Mouse (Mus musculus) heart, adult 2 months (tissue): ENCODE measurements around the gene Ceacam16. TPM values are rescaled to one million over a fixed set of nuclear protein-coding genes. Genes with fewer than 3 reads are reported as not detected.
A peak's percentile ranks its signal among the peaks of the same experiment; 100 is the strongest.

Experiments
- DNase-seq, 2 experiments: peaks; one replicate each; pipeline ENCODE4 v3.0.0; 2021
- H3K27ac ChIP-seq: fragments of 200-600 bp; 2 replicates; pipeline ENCODE4 v1.8.1; 2022
- H3K27me3 ChIP-seq: fragments of 200-500 bp; 2 replicates; pipeline ENCODE4 v1.6.1; 2012; ENCODE audit warnings: mild to moderate bottlenecking, low read length, inconsistent platforms, mixed read lengths; ENCODE audit not compliant: control insufficient read depth, insufficient read depth
- H3K36me3 ChIP-seq: fragments of 200-500 bp; 2 replicates; pipeline ENCODE4 v1.6.1; 2012; ENCODE audit warnings: low read length, inconsistent platforms; ENCODE audit not compliant: control insufficient read depth, insufficient read depth
- H3K4me1 ChIP-seq: fragments of 200-500 bp; 2 replicates; pipeline ENCODE4 v1.6.1; 2011; ENCODE audit warnings: low read length; ENCODE audit not compliant: control insufficient read depth, insufficient read depth
- H3K4me3 ChIP-seq: fragments of 200-600 bp; 2 replicates; pipeline ENCODE4 v1.8.1; 2022
- H3K79me2 ChIP-seq: fragments of 200-500 bp; replicated peaks from 2 replicates; pipeline ENCODE4 v1.6.1; 2012; ENCODE audit warnings: mild to moderate bottlenecking, inconsistent platforms, low read length, moderate library complexity, mixed read lengths; ENCODE audit not compliant: control insufficient read depth, insufficient read depth
- H3K9ac ChIP-seq: fragments of 200-500 bp; 2 replicates; pipeline ENCODE4 v1.6.1; 2012; ENCODE audit warnings: low read depth, mild to moderate bottlenecking, control low read depth, inconsistent platforms, low read length, mixed read lengths
- CTCF ChIP-seq: fragments of 200-600 bp; IDR thresholded peaks from 2 replicates; pipeline ENCODE4 v1.8.1; 2022; ENCODE audit warnings: antibody characterized with exemption, mild to moderate bottlenecking, moderate library complexity
- EP300 ChIP-seq: fragments of 200-500 bp; IDR thresholded peaks from 2 replicates; pipeline ENCODE4 v1.6.1; 2011; ENCODE audit warnings: low read depth, low read length, control low read depth; ENCODE audit not compliant: insufficient read depth
- POLR2A ChIP-seq: fragments of 200-500 bp; IDR thresholded peaks from 2 replicates; pipeline ENCODE4 v1.6.1; 2011; ENCODE audit warnings: mild to moderate bottlenecking, low read depth, low read length, control low read depth; ENCODE audit not compliant: insufficient read depth
- WGBS: fragments of 180-500 bp; shearing (Covaris S2); methylation state at CpG from one replicate; pipeline ENCODE4 v1.1.7; 2018; 5-methylcytosine and 5-hydroxymethylcytosine counted together
- intact Hi-C: fragments of 180-260 bp; cut with DNase I; formaldehyde crosslinking; loops from one replicate; pipeline ENCODE4 v1.15.1; 2025
- polyA plus RNA-seq: library from polyadenylated mRNA; depleted of rRNA; stranded (reverse); fragments of >200 nt; gene quantifications from 2 replicates; pipeline ENCODE4 v1.2.3, GENCODE M21; 2012
- total RNA-seq, 2 experiments: library from RNA; stranded (reverse); gene quantifications; 2 replicates each; pipeline ENCODE4 v1.2.3; 2021

Gene Ceacam16
- total and polyA plus RNA-seq, 3 experiments = 0.14 to 0.66 TPM; not detected in 1

GRCm38 (mm10) chr7:19865246-19866036, 4.3 kb upstream of the Ceacam16 start:
- H3K79me2 ChIP-seq = no peaks in the 10 kb centered on the region
- TF ChIP-seq CTCF = no peak
- TF ChIP-seq POLR2A = no peak
- TF ChIP-seq EP300 = no peak
- no peak for DNase-seq
- H3K4me1 ChIP-seq = peaks cover 23% of the 10 kb centered on the region
- peak overlapping the region; percentile 82 for H3K27ac ChIP-seq
- no peaks in the 10 kb centered on the region for H3K27me3 ChIP-seq
- intact Hi-C loops = no loop called here
- no peak overlapping the region for H3K9ac ChIP-seq
- 65% methylated on average over 8 of the region's 8 CpGs for WGBS
- H3K4me3 ChIP-seq = no peak overlapping the region
- no peaks in the 10 kb centered on the region for H3K36me3 ChIP-seq

GRCm38 (mm10) chr7:19864241-19864640, 3.1 kb upstream of the Ceacam16 start:
- no peak overlapping the region for H3K4me3 ChIP-seq
- intact Hi-C loops = no loop called here
- WGBS = 5% methylated on average over 2 of the region's 2 CpGs
- H3K4me1 ChIP-seq = peaks cover 23% of the 10 kb centered on the region
- H3K9ac ChIP-seq = no peak overlapping the region
- no peaks in the 10 kb centered on the region for H3K79me2 ChIP-seq
- H3K36me3 ChIP-seq = no peaks in the 10 kb centered on the region
- no peaks in the 10 kb centered on the region for H3K27me3 ChIP-seq
- peak overlapping the region; percentile 82 for H3K27ac ChIP-seq
- DNase-seq = peak; percentile 59 to 65
- TF ChIP-seq POLR2A (no peak), EP300 (peak; percentile 76; the same call in 1 of the 2 replicates), CTCF (no peak)

- intact Hi-C loops = no loop called here
- 62% methylated on average over 10 of the region's 10 CpGs for whole genome bisulfite sequencing
- no peak for TF ChIP-seq EP300
- TF ChIP-seq CTCF = no peak
- no peak for TF ChIP-seq POLR2A
Measured at GRCm38 (mm10) chr7:19859740-19860139, 1.4 kb downstream of the Ceacam16 start.

GRCm38 (mm10) chr7:19856283-19856682, 4.8 kb downstream of the Ceacam16 start:
- Histone ChIP-seq H3K27me3 (peaks cover 3% of the 10 kb centered on the region; the same call in 1 of the 2 replicates), H3K79me2 (no peaks in the 10 kb centered on the region), H3K4me1 (no peaks in the 10 kb centered on the region), H3K9ac (no peak overlapping the region), H3K36me3 (no peaks in the 10 kb centered on the region), H3K27ac (no peak overlapping the region), H3K4me3 (no peak overlapping the region)
- TF ChIP-seq POLR2A (no peak), CTCF (no peak), EP300 (no peak)
- DNase-seq = no peak
- intact Hi-C loops = no loop called here
- 83% methylated on average over 6 of the region's 6 CpGs for WGBS

More at GRCm38 (mm10) chr7:19859740-19860139, 1.4 kb downstream of the Ceacam16 start:
- DNase-seq = no peak
- Histone ChIP-seq H3K79me2 (no peaks in the 10 kb centered on the region), H3K36me3 (no peaks in the 10 kb centered on the region), H3K9ac (no peak overlapping the region), H3K27me3 (no peaks in the 10 kb centered on the region), H3K4me3 (no peak overlapping the region), H3K4me1 (peaks cover 5% of the 10 kb centered on the region; the same call in 1 of the 2 replicates), H3K27ac (no peak overlapping the region)

GRCm38 (mm10) chr7:19855663-19856062, 5.4 kb downstream of the Ceacam16 start:
- intact Hi-C loops = no loop called here
- H3K27me3 ChIP-seq = peaks cover 3% of the 10 kb centered on the region; the same call in 1 of the 2 replicates
- no peak for TF ChIP-seq EP300
- no peak for TF ChIP-seq POLR2A
- no peak for TF ChIP-seq CTCF
- no peaks in the 10 kb centered on the region for H3K36me3 ChIP-seq
- no peak overlapping the region for H3K27ac ChIP-seq
- H3K4me3 ChIP-seq = no peak overlapping the region
- WGBS = 58% methylated on average over 5 of the region's 5 CpGs
- DNase-seq = no peak
- H3K9ac ChIP-seq = no peak overlapping the region
- no peaks in the 10 kb centered on the region for H3K4me1 ChIP-seq
- no peaks in the 10 kb centered on the region for H3K79me2 ChIP-seq

GRCm38 (mm10) chr7:19853526-19853925, 7.6 kb downstream of the Ceacam16 start:
- WGBS = 88% methylated on average over 20 of the region's 20 CpGs

More at GRCm38 (mm10) chr7:19853526-19853925, 7.6 kb downstream of the Ceacam16 start:
- no peak overlapping the region for H3K9ac ChIP-seq
- H3K36me3 ChIP-seq = no peaks in the 10 kb centered on the region
- H3K4me3 ChIP-seq = no peak overlapping the region
- H3K4me1 ChIP-seq = peaks cover under 1% of the 10 kb centered on the region; the same call in 1 of the 2 replicates
- H3K27me3 ChIP-seq = peaks cover 3% of the 10 kb centered on the region; the same call in 1 of the 2 replicates
- no peak for DNase-seq
- intact Hi-C loops = no loop called here
- no peak overlapping the region for H3K27ac ChIP-seq
- no peaks in the 10 kb centered on the region for H3K79me2 ChIP-seq
- TF ChIP-seq CTCF = no peak
- TF ChIP-seq POLR2A = no peak
- TF ChIP-seq EP300 = no peak
